Mouse (Mus musculus) kidney, embryonic 16.5 days (tissue): ENCODE measurements around the gene Pik3cg. TPM values are rescaled to one million over a fixed set of nuclear protein-coding genes. Genes with fewer than 3 reads are reported as not detected.
"Not testable (repeated sequence)": the region's sequence is repeated elsewhere in the genome, so short reads cannot be mapped to it uniquely, and the experiment has no call there.

Experiments used
- ATAC-seq: fragments of 200-750 bp; cut with Nextera tagmentation; 2 replicates; pipeline ENCODE4 v1.8.0; 2017; ENCODE audit warnings: moderate TSS enrichment; ENCODE audit not compliant: low FRiP score, low TSS enrichment
- H3K27ac ChIP-seq: fragments of 300-500 bp; sonication (generic); 2 replicates; pipeline ENCODE4 v1.5.1; 2014; ENCODE audit warnings: low read length
- H3K27me3 ChIP-seq: fragments of 300-500 bp; sonication (generic); 2 replicates; pipeline ENCODE4 v1.6.1; 2014; ENCODE audit warnings: low read length, control low read depth, mixed read lengths; ENCODE audit not compliant: insufficient read depth
- H3K36me3 ChIP-seq: fragments of 300-500 bp; sonication (generic); 2 replicates; pipeline ENCODE4 v1.6.1; 2014; ENCODE audit warnings: low read length, control low read depth, mixed read lengths; ENCODE audit not compliant: insufficient read depth
- H3K4me1 ChIP-seq: fragments of 300-500 bp; sonication (generic); 2 replicates; pipeline ENCODE4 v1.6.1; 2014; ENCODE audit warnings: low read length, control low read depth, mixed read lengths; ENCODE audit not compliant: insufficient read depth
- H3K4me2 ChIP-seq: fragments of 300-500 bp; sonication (generic); replicated peaks from 2 replicates; pipeline ENCODE4 v1.6.1; 2014; ENCODE audit warnings: low read depth, low read length
- H3K4me3 ChIP-seq: fragments of 300-500 bp; sonication (generic); 2 replicates; pipeline ENCODE4 v1.5.1; 2014; ENCODE audit warnings: mild to moderate bottlenecking, low read length
- H3K9ac ChIP-seq: fragments of 300-500 bp; sonication (generic); replicated peaks from 2 replicates; pipeline ENCODE4 v1.6.1; 2014; ENCODE audit warnings: low read length
- H3K9me3 ChIP-seq: fragments of 300-500 bp; sonication (generic); 2 replicates; pipeline ENCODE4 v1.6.1; 2016; ENCODE audit warnings: low read length, control low read depth
- WGBS: fragments of 180-500 bp; shearing (Covaris S2); extraction: QIAGEN DNeasy Blood & Tissue Kit; methylation state at CpG from one replicate; pipeline ENCODE4 v1.1.7; 2014; 5-methylcytosine and 5-hydroxymethylcytosine counted together
- polyA plus RNA-seq: library from polyadenylated mRNA; unstranded; fragments of >200 nt; fragmentation: Nextera tagmentation; extraction: Ambion mirVana; gene quantifications from 2 replicates; pipeline ENCODE4 v1.2.1, GENCODE M21; 2015

Pik3cg gene
- polyA plus RNA-seq, result 2.7 and 2.9 TPM in 2 replicates

DNA sequence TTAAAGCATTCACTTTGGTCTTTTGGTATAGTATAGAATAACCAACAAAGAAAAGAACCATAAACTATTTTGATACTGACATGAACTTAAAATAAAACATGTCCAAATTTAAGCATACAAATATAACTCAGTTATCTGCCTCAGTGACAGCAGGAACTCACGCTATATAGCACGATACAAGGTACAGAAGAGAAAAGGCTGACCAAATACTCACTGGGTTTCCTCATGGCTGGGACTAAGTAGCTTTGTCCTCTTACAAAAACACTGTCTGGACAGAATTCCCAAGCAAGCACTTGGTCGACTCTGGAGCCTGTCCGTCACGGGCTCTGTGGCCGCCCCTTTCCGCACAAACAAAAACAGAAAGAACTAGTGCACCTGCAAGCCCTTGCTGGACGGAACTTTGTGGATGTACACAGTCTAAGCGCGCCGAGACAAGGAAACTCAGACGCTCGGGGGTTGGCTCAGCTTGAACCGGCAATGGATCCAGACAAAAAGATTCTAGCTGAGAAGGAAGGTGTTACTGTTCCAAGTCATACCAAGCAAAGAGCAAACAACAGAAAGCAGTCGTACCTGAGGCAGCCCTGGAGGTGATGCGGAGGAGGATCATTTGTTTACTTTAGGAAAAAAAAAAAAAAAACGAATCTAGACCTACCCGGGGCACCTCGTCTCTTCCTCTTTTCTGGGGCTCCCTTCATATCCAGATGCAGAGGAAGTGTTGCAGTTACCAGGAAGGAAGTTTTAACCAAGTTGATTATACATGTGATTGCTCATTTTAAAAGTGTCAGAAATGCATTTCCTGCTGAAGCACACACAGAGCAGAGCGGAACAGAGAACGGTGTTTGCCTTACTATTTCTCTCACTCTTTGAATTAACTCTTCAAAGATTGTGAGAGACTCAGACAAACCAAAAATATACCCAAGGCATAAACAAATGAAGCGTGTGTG lies at the start of gene Pik3cg:
Gene Pik3cg (minus strand): TSS at position 712 of the 944 bp plus-strand sequence.
- Histone ChIP-seq H3K27ac (peak within 1 kb of the TSS; percentile 33; the same call in 1 of the 2 replicates), H3K36me3 (no peaks in the 10 kb centered on the region), H3K9me3 (no peaks in the 10 kb centered on the region), H3K4me1 (peaks cover 6% of the 10 kb centered on the region; the same call in 1 of the 2 replicates), H3K4me3 (peak within 1 kb of the TSS; percentile 29), H3K9ac (no peak within 1 kb of the TSS), H3K4me2 (peak within 1 kb of the TSS; percentile 37), H3K27me3 (no peaks in the 10 kb centered on the region)
- ATAC-seq, result no peak; the same call in 1 of the 2 replicates
- WGBS, result 49% methylated on average over 22 of the region's 22 CpGs

DNA sequence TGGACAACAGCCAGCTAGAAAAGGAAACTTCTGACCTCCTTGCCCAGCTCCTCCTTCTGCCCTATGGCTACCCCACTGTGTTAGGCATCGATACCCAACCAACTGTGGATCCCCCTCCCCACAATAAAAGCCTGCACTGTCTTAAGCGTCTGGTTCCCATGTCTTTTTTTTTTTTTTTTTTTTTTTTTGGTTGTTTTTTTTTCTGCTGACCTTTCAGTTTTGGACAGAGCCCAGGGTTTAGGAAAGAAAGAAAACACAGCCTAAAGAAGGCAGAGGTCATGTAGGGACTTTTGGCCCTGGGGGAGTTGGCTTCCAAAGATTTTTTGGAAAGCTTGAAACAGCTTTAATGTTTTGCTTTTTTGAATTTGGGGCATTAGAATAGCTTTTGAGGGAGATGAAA lies 40.0 kb upstream of the Pik3cg start:
- Histone ChIP-seq H3K36me3 (no peaks in the 10 kb centered on the region), H3K4me2 (no peak overlapping the region), H3K27ac (no peak overlapping the region), H3K4me3 (no peak overlapping the region), H3K9ac (no peak overlapping the region), H3K4me1 (no peaks in the 10 kb centered on the region), H3K27me3 (no peaks in the 10 kb centered on the region), H3K9me3 (no peaks in the 10 kb centered on the region)
- ATAC-seq, result no peak
- 43% methylated on average over 2 of the region's 2 CpGs for WGBS

- no peaks in the 10 kb centered on the region for H3K36me3 ChIP-seq
- ATAC-seq, result no peak
- WGBS, result 67% methylated on average over 5 of the region's 5 CpGs
Measured at GRCm38 (mm10) chr12:32245566-32246233, 37.2 kb upstream of the Pik3cg start.

DNA sequence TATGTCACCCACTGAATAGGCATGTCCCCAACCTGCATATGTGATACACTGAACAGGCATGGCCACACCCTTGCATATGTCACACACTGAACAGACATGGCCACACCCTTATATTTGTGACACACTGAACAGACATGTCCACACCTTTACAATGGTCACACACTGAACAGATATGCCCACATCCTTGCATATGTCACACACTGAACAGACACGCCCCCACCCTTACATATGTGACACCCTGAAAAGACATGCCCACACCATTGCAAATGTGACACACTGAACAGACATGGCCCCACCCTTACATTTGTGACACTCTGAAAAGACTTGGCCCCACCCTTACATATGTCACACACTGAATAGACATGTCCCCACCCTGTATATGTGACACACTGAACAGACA lies 35.1 kb upstream of the Pik3cg start:
- no peaks in the 10 kb centered on the region for H3K4me1 ChIP-seq
- no peaks in the 10 kb centered on the region for H3K9me3 ChIP-seq
- no peaks in the 10 kb centered on the region for H3K36me3 ChIP-seq
- 0 out of 2 replicates have a peak, but pooled peaks have one; percentile 31 for ATAC-seq
- H3K4me2 ChIP-seq, result no peak overlapping the region
- H3K27me3 ChIP-seq, result no peaks in the 10 kb centered on the region
- no peak overlapping the region for H3K9ac ChIP-seq
- no peak overlapping the region for H3K27ac ChIP-seq
- WGBS, result 77% methylated on average over 1 of the region's 1 CpGs
- H3K4me3 ChIP-seq, result no peak overlapping the region

More at GRCm38 (mm10) chr12:32245566-32246233, 37.2 kb upstream of the Pik3cg start:
- Histone ChIP-seq H3K27me3 (no peaks in the 10 kb centered on the region), H3K27ac (no peak overlapping the region), H3K4me1 (no peaks in the 10 kb centered on the region), H3K9me3 (no peaks in the 10 kb centered on the region), H3K4me2 (no peak overlapping the region), H3K4me3 (no peak overlapping the region), H3K9ac (no peak overlapping the region)

DNA sequence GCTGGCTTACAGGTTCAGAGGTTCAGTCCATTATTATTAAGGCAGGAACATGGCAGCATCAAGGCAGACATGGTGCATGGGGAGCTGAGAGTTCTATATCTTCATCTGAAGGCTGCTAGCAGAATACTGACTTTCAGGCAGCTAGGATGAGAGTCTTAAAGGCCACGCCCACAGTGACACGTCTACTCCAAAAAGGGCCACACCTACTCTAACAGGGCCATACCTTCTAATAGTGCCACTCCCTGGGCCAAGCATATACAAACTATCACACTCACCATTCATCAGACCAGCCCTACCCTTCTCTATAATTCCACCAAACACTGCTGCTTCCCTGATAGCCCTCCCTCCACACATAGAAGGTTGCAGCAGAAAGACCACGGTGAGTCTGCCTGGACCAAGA lies 30.7 kb upstream of the Pik3cg start:
- H3K27me3 ChIP-seq, H3K9me3 ChIP-seq, H3K27ac ChIP-seq, H3K4me2 ChIP-seq, H3K9ac ChIP-seq, H3K4me1 ChIP-seq, ATAC-seq, H3K4me3 ChIP-seq, H3K36me3 ChIP-seq: not testable (repeated sequence)
- WGBS, result 80% methylated on average over 3 of the region's 3 CpGs

- Histone ChIP-seq H3K9ac (no peak overlapping the region), H3K4me2 (no peak overlapping the region), H3K9me3 (no peaks in the 10 kb centered on the region), H3K4me1 (no peaks in the 10 kb centered on the region), H3K27ac (no peak overlapping the region), H3K27me3 (no peaks in the 10 kb centered on the region), H3K36me3 (no peaks in the 10 kb centered on the region), H3K4me3 (no peak overlapping the region)
- ATAC-seq, result no peak
- 60% methylated on average over 5 of the region's 5 CpGs for WGBS
Measured at GRCm38 (mm10) chr12:32238433-32238832, 30.0 kb upstream of the Pik3cg start.

DNA sequence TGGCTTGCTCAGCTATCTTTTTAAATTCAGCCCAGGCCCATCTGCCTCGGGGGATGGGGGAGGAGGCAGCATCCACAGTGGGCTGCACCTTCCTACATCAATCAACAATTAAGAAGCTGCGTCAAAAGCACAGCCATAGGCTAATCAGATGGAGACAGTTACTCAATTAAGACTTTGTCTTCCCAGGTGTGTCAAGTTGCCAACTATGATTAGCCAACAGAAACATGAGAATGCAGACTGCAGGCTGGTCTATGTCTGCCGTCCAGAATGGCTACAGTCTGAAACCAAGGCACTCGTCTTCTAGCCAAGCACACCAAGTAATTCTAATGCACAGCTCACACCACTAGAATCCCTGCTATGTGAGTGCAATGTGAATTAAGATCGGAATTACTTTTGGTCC lies 29.4 kb upstream of the Pik3cg start:
- no peak overlapping the region for H3K27ac ChIP-seq
- 44% methylated on average over 5 of the region's 5 CpGs for WGBS
- no peaks in the 10 kb centered on the region for H3K36me3 ChIP-seq
- no peaks in the 10 kb centered on the region for H3K9me3 ChIP-seq
- H3K27me3 ChIP-seq, result no peaks in the 10 kb centered on the region
- no peak for ATAC-seq
- no peak overlapping the region for H3K9ac ChIP-seq
- no peak overlapping the region for H3K4me2 ChIP-seq
- H3K4me3 ChIP-seq, result no peak overlapping the region
- H3K4me1 ChIP-seq, result no peaks in the 10 kb centered on the region

DNA sequence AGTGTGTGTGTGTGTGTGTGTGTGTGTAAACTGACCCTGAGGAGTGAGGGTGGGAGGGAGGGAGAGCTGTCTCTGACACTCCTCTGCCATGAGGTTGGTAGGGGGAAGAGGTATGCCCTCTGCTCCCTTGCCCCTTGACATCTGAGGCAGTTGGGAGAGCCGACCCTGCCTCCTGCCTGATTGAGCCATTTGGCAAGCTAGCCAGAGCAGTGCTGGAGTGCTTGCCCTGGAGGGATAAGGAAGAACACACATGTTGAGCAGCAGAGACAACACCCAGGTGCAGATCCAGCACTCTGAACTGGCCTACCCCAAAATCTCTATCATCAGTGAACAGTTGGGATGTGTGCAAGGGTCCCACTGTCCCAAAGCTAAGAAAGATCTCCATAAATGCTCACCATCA lies 28.7 kb upstream of the Pik3cg start:
- no peaks in the 10 kb centered on the region for H3K4me1 ChIP-seq

DNA sequence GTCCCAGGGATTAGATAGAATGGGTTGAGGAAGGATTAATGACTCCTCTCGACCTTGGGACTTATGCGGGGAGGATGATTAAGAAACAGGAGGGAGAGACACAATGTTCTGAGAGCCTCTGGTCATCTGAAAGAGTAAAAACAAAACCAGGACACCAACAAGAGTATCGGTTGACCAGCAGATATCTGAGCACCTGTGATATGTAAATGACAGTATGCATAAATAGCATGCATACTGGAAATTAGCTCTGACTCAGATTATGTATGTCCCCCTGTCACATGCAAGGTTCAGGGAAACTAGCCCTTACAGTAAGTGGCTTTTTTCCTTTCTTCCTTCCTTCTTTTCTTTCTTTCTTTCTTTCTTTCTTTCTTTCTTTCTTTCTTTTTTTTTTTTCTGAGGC lies 28.0 kb upstream of the Pik3cg start:
- WGBS, result 53% methylated on average over 3 of the region's 3 CpGs
- Histone ChIP-seq H3K27me3 (no peaks in the 10 kb centered on the region), H3K4me3 (no peak overlapping the region), H3K4me2 (no peak overlapping the region), H3K4me1 (no peaks in the 10 kb centered on the region), H3K36me3 (no peaks in the 10 kb centered on the region), H3K9me3 (no peaks in the 10 kb centered on the region), H3K9ac (no peak overlapping the region), H3K27ac (no peak overlapping the region)
- no peak for ATAC-seq

More for the DNA sequence above, 28.7 kb upstream of the Pik3cg start:
- no peaks in the 10 kb centered on the region for H3K36me3 ChIP-seq
- H3K4me3 ChIP-seq, result no peak overlapping the region
- no peak overlapping the region for H3K4me2 ChIP-seq
- no peak for ATAC-seq
- no peaks in the 10 kb centered on the region for H3K27me3 ChIP-seq
- H3K27ac ChIP-seq, result no peak overlapping the region
- no peaks in the 10 kb centered on the region for H3K9me3 ChIP-seq
- WGBS, result 13% methylated on average over 1 of the region's 1 CpGs
- H3K9ac ChIP-seq, result no peak overlapping the region

- no peaks in the 10 kb centered on the region for H3K9me3 ChIP-seq
- H3K9ac ChIP-seq, result no peak overlapping the region
- no peak overlapping the region for H3K4me2 ChIP-seq
- 66% methylated on average over 4 of the region's 4 CpGs for WGBS
- ATAC-seq, result no peak
- no peaks in the 10 kb centered on the region for H3K27me3 ChIP-seq
- no peaks in the 10 kb centered on the region for H3K36me3 ChIP-seq
- H3K27ac ChIP-seq, result no peak overlapping the region
- no peaks in the 10 kb centered on the region for H3K4me1 ChIP-seq
- no peak overlapping the region for H3K4me3 ChIP-seq
Measured at GRCm38 (mm10) chr12:32233871-32234270, 25.4 kb upstream of the Pik3cg start.
